Mouse (Mus musculus): Measurements from ENCODE around the gene Sgsm3. TPM values are rescaled to one million over a fixed set of nuclear protein-coding genes. Genes with fewer than 3 reads are reported as not detected.

Gene Sgsm3
- polyA plus RNA-seq, 1 experiment from 2014 or later = 54.3 TPM

- DNase-seq (ENCODE audit: low spot score) = no peak
- no peak for ATAC-seq (ENCODE audit: low FRiP score)
- Histone ChIP-seq H3K9ac (no peak overlapping the region), H3K27me3 (ENCODE audit: control insufficient read depth, insufficient read depth, low read length) (no peaks in the 10 kb centered on the region), H3K4me3 (replicated peaks; ENCODE audit: low read length) (no peak overlapping the region), H3K27ac (no peak overlapping the region), H3K4me2 (replicated peaks) (no peak overlapping the region), H3K9me3 (ENCODE audit: control insufficient read depth, low read length) (no peaks in the 10 kb centered on the region), H3K4me1 (replicated peaks; ENCODE audit: control insufficient read depth, insufficient read depth, low read length) (peaks cover 11% of the 10 kb centered on the region), H3K36me3 (replicated peaks; ENCODE audit: control insufficient read depth, insufficient read depth) (peaks cover 13% of the 10 kb centered on the region)
- WGBS = 62% methylated on average over 5 of the region's 5 CpGs
Observed at GRCm38 (mm10) chr15:80974311-80974710, 3.3 kb upstream of the Sgsm3 start.

GRCm38 (mm10) chr15:80975666-80976065 lies 1.9 kb upstream of the Sgsm3 start:
- H3K9ac ChIP-seq = no peak overlapping the region
- no peak for ATAC-seq (ENCODE audit: low FRiP score)
- H3K4me2 ChIP-seq (replicated peaks) = no peak overlapping the region
- H3K36me3 ChIP-seq (replicated peaks; ENCODE audit: control insufficient read depth, insufficient read depth) = no peaks in the 10 kb centered on the region
- no peak overlapping the region for H3K27ac ChIP-seq
- DNase-seq (ENCODE audit: low spot score) = no peak
- H3K9me3 ChIP-seq (ENCODE audit: control insufficient read depth, low read length) = no peaks in the 10 kb centered on the region
- WGBS = 89% methylated on average over 3 of the region's 3 CpGs
- no peaks in the 10 kb centered on the region for H3K27me3 ChIP-seq (ENCODE audit: control insufficient read depth, insufficient read depth, low read length)
- no peak overlapping the region for H3K4me3 ChIP-seq (replicated peaks; ENCODE audit: low read length)
- peaks cover 16% of the 10 kb centered on the region for H3K4me1 ChIP-seq (replicated peaks; ENCODE audit: control insufficient read depth, insufficient read depth, low read length)

GRCm38 (mm10) chr15:80979611-80980010 lies 2.0 kb downstream of the Sgsm3 start:
- ATAC-seq (ENCODE audit: low FRiP score) (no peak), DNase-seq (ENCODE audit: low spot score) (no peak)
- 75% methylated on average over 4 of the region's 4 CpGs for WGBS
- Histone ChIP-seq H3K9me3 (ENCODE audit: control insufficient read depth, low read length) (no peaks in the 10 kb centered on the region), H3K4me1 (replicated peaks; ENCODE audit: control insufficient read depth, insufficient read depth, low read length) (peaks cover 16% of the 10 kb centered on the region), H3K27ac (no peak overlapping the region), H3K27me3 (ENCODE audit: control insufficient read depth, insufficient read depth, low read length) (no peaks in the 10 kb centered on the region), H3K4me3 (replicated peaks; ENCODE audit: low read length) (no peak overlapping the region), H3K9ac (no peak overlapping the region; the same call in 1 of the 2 replicates), H3K36me3 (replicated peaks; ENCODE audit: control insufficient read depth, insufficient read depth) (no peaks in the 10 kb centered on the region), H3K4me2 (replicated peaks) (peak overlapping the region; percentile 70)

GRCm38 (mm10) chr15:80981176-80981575 lies 3.6 kb downstream of the Sgsm3 start:
- H3K9me3 ChIP-seq (ENCODE audit: control insufficient read depth, low read length) = no peaks in the 10 kb centered on the region
- H3K9ac ChIP-seq = no peak overlapping the region
- no peak for DNase-seq (ENCODE audit: low spot score)
- H3K36me3 ChIP-seq (replicated peaks; ENCODE audit: control insufficient read depth, insufficient read depth) = no peaks in the 10 kb centered on the region
- no peaks in the 10 kb centered on the region for H3K27me3 ChIP-seq (ENCODE audit: control insufficient read depth, insufficient read depth, low read length)
- 90% methylated on average over 4 of the region's 4 CpGs for WGBS
- no peak for ATAC-seq (ENCODE audit: low FRiP score)
- peaks cover 16% of the 10 kb centered on the region for H3K4me1 ChIP-seq (replicated peaks; ENCODE audit: control insufficient read depth, insufficient read depth, low read length)
- H3K4me2 ChIP-seq (replicated peaks) = no peak overlapping the region
- no peak overlapping the region for H3K4me3 ChIP-seq (replicated peaks; ENCODE audit: low read length)
- no peak overlapping the region for H3K27ac ChIP-seq

GRCm38 (mm10) chr15:80983264-80983663 lies 5.7 kb downstream of the Sgsm3 start:
- Histone ChIP-seq H3K27ac (no peak overlapping the region), H3K36me3 (replicated peaks; ENCODE audit: control insufficient read depth, insufficient read depth) (no peaks in the 10 kb centered on the region), H3K4me1 (replicated peaks; ENCODE audit: control insufficient read depth, insufficient read depth, low read length) (peaks cover 16% of the 10 kb centered on the region), H3K4me2 (replicated peaks) (no peak overlapping the region), H3K9ac (no peak overlapping the region), H3K27me3 (ENCODE audit: control insufficient read depth, insufficient read depth, low read length) (no peaks in the 10 kb centered on the region), H3K9me3 (ENCODE audit: control insufficient read depth, low read length) (no peaks in the 10 kb centered on the region), H3K4me3 (replicated peaks; ENCODE audit: low read length) (no peak overlapping the region)
- no peak for ATAC-seq (ENCODE audit: low FRiP score)
- WGBS = 95% methylated on average over 2 of the region's 2 CpGs
- DNase-seq (ENCODE audit: low spot score) = no peak

GRCm38 (mm10) chr15:80988331-80988730 lies 10.8 kb downstream of the Sgsm3 start:
- ATAC-seq (ENCODE audit: low FRiP score) = no peak
- no peak for DNase-seq (ENCODE audit: low spot score)
- Histone ChIP-seq H3K36me3 (replicated peaks; ENCODE audit: control insufficient read depth, insufficient read depth) (no peaks in the 10 kb centered on the region), H3K4me2 (replicated peaks) (no peak overlapping the region), H3K9me3 (ENCODE audit: control insufficient read depth, low read length) (no peaks in the 10 kb centered on the region), H3K27ac (no peak overlapping the region), H3K4me3 (replicated peaks; ENCODE audit: low read length) (no peak overlapping the region), H3K9ac (no peak overlapping the region), H3K4me1 (replicated peaks; ENCODE audit: control insufficient read depth, insufficient read depth, low read length) (no peaks in the 10 kb centered on the region), H3K27me3 (ENCODE audit: control insufficient read depth, insufficient read depth, low read length) (no peaks in the 10 kb centered on the region)
- WGBS = 46% methylated on average over 1 of the region's 1 CpGs

GRCm38 (mm10) chr15:80989712-80990111 lies 12.1 kb downstream of the Sgsm3 start:
- DNase-seq (ENCODE audit: low spot score) (no peak), ATAC-seq (ENCODE audit: low FRiP score) (no peak)
- Histone ChIP-seq H3K9me3 (ENCODE audit: control insufficient read depth, low read length) (no peaks in the 10 kb centered on the region), H3K4me1 (replicated peaks; ENCODE audit: control insufficient read depth, insufficient read depth, low read length) (no peaks in the 10 kb centered on the region), H3K4me2 (replicated peaks) (no peak overlapping the region), H3K9ac (no peak overlapping the region), H3K27ac (no peak overlapping the region), H3K27me3 (ENCODE audit: control insufficient read depth, insufficient read depth, low read length) (no peaks in the 10 kb centered on the region), H3K36me3 (replicated peaks; ENCODE audit: control insufficient read depth, insufficient read depth) (no peaks in the 10 kb centered on the region), H3K4me3 (replicated peaks; ENCODE audit: low read length) (no peak overlapping the region)
- 84% methylated on average over 3 of the region's 3 CpGs for WGBS

GRCm38 (mm10) chr15:80994959-80995358 lies 17.4 kb downstream of the Sgsm3 start:
- 87% methylated on average over 5 of the region's 5 CpGs for WGBS
- Histone ChIP-seq H3K9me3 (ENCODE audit: control insufficient read depth, low read length) (no peaks in the 10 kb centered on the region), H3K4me1 (replicated peaks; ENCODE audit: control insufficient read depth, insufficient read depth, low read length) (no peaks in the 10 kb centered on the region), H3K9ac (no peak overlapping the region), H3K4me2 (replicated peaks) (no peak overlapping the region), H3K27ac (no peak overlapping the region), H3K27me3 (ENCODE audit: control insufficient read depth, insufficient read depth, low read length) (no peaks in the 10 kb centered on the region), H3K4me3 (replicated peaks; ENCODE audit: low read length) (no peak overlapping the region), H3K36me3 (replicated peaks; ENCODE audit: control insufficient read depth, insufficient read depth) (no peaks in the 10 kb centered on the region)
- ATAC-seq (ENCODE audit: low FRiP score) (no peak), DNase-seq (ENCODE audit: low spot score) (no peak)

GRCm38 (mm10) chr15:80996090-80996835 lies 18.7 kb downstream of the Sgsm3 start:
- Histone ChIP-seq H3K9me3 (ENCODE audit: control insufficient read depth, low read length) (no peaks in the 10 kb centered on the region), H3K4me1 (replicated peaks; ENCODE audit: control insufficient read depth, insufficient read depth, low read length) (no peaks in the 10 kb centered on the region)

GRCm38 (mm10) chr15:80997077-80997476 lies 19.5 kb downstream of the Sgsm3 start:
- H3K4me1 ChIP-seq (replicated peaks; ENCODE audit: control insufficient read depth, insufficient read depth, low read length) = no peaks in the 10 kb centered on the region
- WGBS = 54% methylated on average over 1 of the region's 1 CpGs
- H3K9me3 ChIP-seq (ENCODE audit: control insufficient read depth, low read length) = no peaks in the 10 kb centered on the region
- no peaks in the 10 kb centered on the region for H3K36me3 ChIP-seq (replicated peaks; ENCODE audit: control insufficient read depth, insufficient read depth)
- ATAC-seq (ENCODE audit: low FRiP score) (no peak), DNase-seq (ENCODE audit: low spot score) (no peak)
- no peak overlapping the region for H3K4me3 ChIP-seq (replicated peaks; ENCODE audit: low read length)
- H3K9ac ChIP-seq = no peak overlapping the region
- H3K27ac ChIP-seq = no peak overlapping the region
- no peaks in the 10 kb centered on the region for H3K27me3 ChIP-seq (ENCODE audit: control insufficient read depth, insufficient read depth, low read length)
- no peak overlapping the region for H3K4me2 ChIP-seq (replicated peaks)

More at GRCm38 (mm10) chr15:80996090-80996835, 18.7 kb downstream of the Sgsm3 start:
- DNase-seq (ENCODE audit: low spot score) (no peak), ATAC-seq (ENCODE audit: low FRiP score) (no peak)
- Histone ChIP-seq H3K4me3 (replicated peaks; ENCODE audit: low read length) (no peak overlapping the region), H3K9ac (no peak overlapping the region), H3K36me3 (replicated peaks; ENCODE audit: control insufficient read depth, insufficient read depth) (no peaks in the 10 kb centered on the region), H3K4me2 (replicated peaks) (no peak overlapping the region), H3K27me3 (ENCODE audit: control insufficient read depth, insufficient read depth, low read length) (no peaks in the 10 kb centered on the region), H3K27ac (no peak overlapping the region)
- 86% methylated on average over 6 of the region's 6 CpGs for WGBS
